Mouse (Mus musculus): ENCODE data around the gene Bsn.

DNA sequence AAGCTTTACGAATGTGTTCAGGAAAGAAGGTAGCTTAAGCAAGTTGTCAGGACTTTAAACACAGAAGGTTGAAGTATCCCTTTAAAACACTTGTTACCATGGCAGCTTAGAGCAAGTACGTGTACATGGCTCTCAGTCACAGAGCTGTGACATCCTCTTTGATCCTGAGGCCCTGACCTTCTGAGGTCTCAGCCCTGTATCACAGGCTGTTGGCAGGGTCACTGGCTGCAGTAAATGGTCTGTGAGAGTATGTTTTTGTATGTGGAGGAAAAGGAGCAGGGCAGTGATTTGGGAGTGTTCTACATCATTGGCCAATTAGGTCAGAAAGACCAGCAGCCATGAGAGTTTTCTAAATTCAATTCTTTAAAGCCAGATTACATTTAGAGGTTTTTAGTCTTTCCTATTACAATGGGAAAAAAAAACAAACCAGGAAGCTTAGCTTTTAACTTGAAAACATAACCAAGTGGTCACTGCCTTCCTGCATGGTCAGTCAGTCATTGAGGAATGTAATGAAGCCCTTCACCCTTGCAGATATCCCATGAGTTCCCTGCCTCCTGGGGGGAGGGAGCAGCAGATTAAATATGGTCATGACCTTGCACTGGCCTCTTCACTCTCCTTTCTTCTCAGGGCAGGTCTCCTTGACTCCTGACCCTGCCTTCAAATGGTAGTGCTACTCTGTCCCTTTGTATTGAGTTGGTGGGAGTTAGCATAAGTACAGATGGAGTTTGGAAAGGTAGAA is 37.9 kb upstream of the Bsn start:
- TF ChIP-seq CTCF (IDR thresholded peaks at IDR 0.05; ENCODE audit: low read depth) (no peak), EP300 (IDR thresholded peaks at IDR 0.05; ENCODE audit: low read depth) (no peak)
